Mouse (Mus musculus): ENCODE data around the gene Adcy4. TPM values are rescaled to one million over a fixed set of nuclear protein-coding genes. Genes with fewer than 3 reads are reported as not detected.

Gene Adcy4
- polyA plus RNA-seq, 1 experiment from 2014 or later: 7.9 TPM

DNA sequence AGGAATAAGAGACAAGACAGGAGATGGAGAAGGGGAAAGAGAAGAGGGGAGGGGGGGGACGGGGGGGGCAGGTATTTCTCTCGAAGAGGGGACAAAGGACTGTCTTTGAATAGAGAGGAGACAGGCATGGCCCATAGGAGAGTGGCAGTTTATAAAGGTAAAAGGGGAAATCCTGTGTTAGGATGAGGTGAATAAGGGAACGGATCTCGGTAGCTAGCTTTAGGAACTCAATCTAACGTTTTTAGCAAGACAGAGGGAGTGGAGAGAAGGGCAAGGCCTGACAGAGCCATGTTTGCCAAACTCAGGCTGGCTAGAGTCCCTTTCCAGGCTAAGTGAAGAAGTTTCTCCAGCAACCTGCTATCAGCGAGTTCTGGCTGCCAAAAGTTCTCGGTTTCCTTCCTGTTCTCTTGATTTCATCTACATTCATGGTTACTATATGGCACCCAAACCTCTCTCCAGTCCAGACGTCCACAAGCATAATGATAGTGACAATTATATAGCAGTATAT lies 61.4 kb downstream of the Adcy4 start:
- Histone ChIP-seq H3K27ac (replicated peaks) (peak overlapping the region; percentile 80), H3K9ac (replicated peaks) (peak overlapping the region; percentile 75)
- no peak; the same call in 1 of the 2 replicates for ATAC-seq (ENCODE audit: low FRiP score, low read depth)

DNA sequence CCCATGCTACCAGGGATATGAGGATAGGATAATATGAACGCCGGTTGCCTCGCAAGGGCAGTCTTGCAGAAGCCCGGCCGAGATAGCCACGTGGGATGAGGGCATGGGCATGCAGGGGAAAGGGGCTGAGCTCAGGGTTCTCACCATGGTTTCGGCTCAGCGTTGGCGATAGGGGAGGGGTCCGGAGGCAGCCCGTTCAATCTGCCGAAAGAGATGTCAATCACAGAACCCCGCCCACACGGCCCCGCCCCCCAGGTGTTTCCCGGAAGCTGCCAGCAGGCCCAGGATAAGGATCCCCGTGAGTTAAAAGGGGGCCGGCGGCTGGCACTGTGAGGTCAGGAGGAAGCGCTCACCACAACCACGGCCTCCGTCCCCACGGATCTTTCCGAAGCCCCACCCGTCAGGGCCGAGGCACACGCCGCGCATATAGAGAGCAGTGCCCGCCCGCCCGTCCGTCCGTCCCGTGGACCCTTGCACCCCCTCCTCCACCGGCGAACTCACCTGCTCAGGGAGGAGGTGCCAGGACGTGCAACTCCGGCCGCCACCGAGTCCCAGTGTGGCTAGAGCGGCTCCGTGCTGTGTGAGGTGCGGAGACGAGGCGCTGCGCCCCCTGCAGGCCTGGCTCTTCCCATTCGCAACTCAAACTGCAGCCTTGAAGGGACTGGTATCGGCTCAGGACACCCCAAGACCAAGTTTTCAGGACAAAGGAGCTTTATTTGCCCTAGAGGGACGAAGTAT lies 62.0 kb downstream of the Adcy4 start, which contains the start of gene Rabggta:
TSS of gene Rabggta (minus strand) at position 564 of the 738 bp plus-strand sequence.
- under 1% methylated on average over 50 of the region's 50 CpGs for WGBS
- H3K27me3 ChIP-seq: no peaks in the 10 kb centered on the region
- peak within 1 kb of the TSS; percentile 75 for H3K9ac ChIP-seq (replicated peaks)
- H3K4me3 ChIP-seq: peak within 1 kb of the TSS; percentile 82
- H3K27ac ChIP-seq (replicated peaks): peak within 1 kb of the TSS; percentile 80
- H3K4me1 ChIP-seq: peaks cover 7% of the 10 kb centered on the region; the same call in 1 of the 2 replicates
- H3K9me3 ChIP-seq: no peaks in the 10 kb centered on the region
- peak; percentile 93 for ATAC-seq (ENCODE audit: low FRiP score, low read depth)
- peaks cover 22% of the 10 kb centered on the region for H3K36me3 ChIP-seq
- peak within 1 kb of the TSS; percentile 61 for H3K4me2 ChIP-seq (replicated peaks)

More for the DNA sequence above, 61.4 kb downstream of the Adcy4 start:
- peak overlapping the region; percentile 61 for H3K4me2 ChIP-seq (replicated peaks)
- H3K27me3 ChIP-seq: no peaks in the 10 kb centered on the region
- H3K4me1 ChIP-seq: peaks cover 7% of the 10 kb centered on the region; the same call in 1 of the 2 replicates
- H3K4me3 ChIP-seq: peak overlapping the region; percentile 82
- H3K36me3 ChIP-seq: peaks cover 17% of the 10 kb centered on the region
- WGBS: 52% methylated on average over 8 of the region's 8 CpGs
- no peaks in the 10 kb centered on the region for H3K9me3 ChIP-seq

DNA sequence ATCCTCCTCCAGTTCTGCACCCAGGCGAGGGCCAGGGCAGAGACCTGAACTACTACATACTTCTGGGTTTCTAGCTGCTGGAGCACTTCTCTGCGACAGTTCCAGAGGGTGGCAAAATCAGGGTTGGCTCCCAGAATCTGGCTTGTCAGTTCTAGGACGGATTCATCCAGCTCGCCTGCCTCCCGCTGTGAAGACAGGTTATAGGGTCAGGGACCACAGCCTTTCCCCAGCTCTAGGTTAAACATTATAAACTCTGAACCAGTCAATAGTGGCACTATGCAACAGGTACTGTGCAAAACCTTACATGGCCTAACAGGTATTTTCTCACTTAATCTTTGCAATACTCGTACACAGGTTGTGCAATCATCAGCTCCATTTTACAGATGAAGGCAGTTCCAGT lies 62.8 kb downstream of the Adcy4 start:
- no peak for ATAC-seq (ENCODE audit: low FRiP score, low read depth)
- Histone ChIP-seq H3K4me2 (replicated peaks) (peak overlapping the region; percentile 61), H3K27me3 (no peaks in the 10 kb centered on the region), H3K4me1 (peaks cover 7% of the 10 kb centered on the region; the same call in 1 of the 2 replicates), H3K9ac (replicated peaks) (peak overlapping the region; percentile 75; the same call in 1 of the 2 replicates), H3K9me3 (no peaks in the 10 kb centered on the region), H3K4me3 (peak overlapping the region; percentile 82), H3K27ac (replicated peaks) (no peak overlapping the region), H3K36me3 (peaks cover 28% of the 10 kb centered on the region)
- 76% methylated on average over 6 of the region's 6 CpGs for WGBS

DNA sequence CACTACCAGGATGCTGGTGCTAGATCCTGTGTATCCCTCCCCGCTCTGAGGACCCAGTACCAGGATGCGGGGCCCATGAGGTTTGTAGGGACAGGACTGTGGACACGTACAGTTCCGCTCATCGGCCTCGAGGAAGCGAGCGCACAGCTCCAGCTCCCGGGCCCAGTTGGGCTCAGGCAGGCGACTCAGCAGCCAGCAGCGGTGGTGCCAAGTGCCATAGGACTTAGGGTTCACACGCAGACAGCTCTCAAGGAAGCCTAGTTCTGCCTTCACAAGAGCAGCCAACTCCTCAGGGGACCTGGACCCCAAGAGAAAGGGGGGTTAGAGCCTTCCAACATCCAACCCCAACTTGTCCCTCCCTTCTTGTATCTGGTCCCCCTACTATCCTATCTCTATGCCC lies 63.2 kb downstream of the Adcy4 start:
- ATAC-seq (ENCODE audit: low FRiP score, low read depth): no peak
- Histone ChIP-seq H3K4me3 (no peak overlapping the region), H3K4me1 (peaks cover 7% of the 10 kb centered on the region; the same call in 1 of the 2 replicates), H3K4me2 (replicated peaks) (no peak overlapping the region), H3K36me3 (peaks cover 30% of the 10 kb centered on the region), H3K27ac (replicated peaks) (no peak overlapping the region), H3K27me3 (no peaks in the 10 kb centered on the region), H3K9me3 (no peaks in the 10 kb centered on the region), H3K9ac (replicated peaks) (no peak overlapping the region)
- WGBS: 91% methylated on average over 12 of the region's 12 CpGs

DNA sequence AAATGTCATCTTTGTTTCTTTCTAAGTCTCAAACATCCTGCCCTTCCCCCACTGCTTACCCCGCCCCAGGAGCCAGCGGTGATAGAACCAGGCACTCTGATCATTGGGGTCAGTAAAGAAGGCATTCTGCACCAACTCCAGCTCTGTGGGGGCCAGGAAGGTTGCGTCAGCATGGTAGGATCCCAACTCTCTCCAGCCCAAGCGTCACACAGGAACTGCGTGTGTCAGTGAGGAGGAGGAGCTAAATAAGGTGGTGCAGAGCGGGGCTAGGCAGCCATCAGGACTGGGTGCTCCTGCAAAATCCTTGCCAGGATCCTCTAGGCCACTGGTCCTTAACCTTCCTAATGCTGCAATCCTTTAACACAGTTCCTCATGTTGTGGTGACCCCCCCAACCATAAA lies 64.2 kb downstream of the Adcy4 start:
- whole genome bisulfite sequencing: 84% methylated on average over 6 of the region's 6 CpGs
- no peak overlapping the region for H3K27ac ChIP-seq (replicated peaks)
- H3K9ac ChIP-seq (replicated peaks): no peak overlapping the region
- peaks cover 7% of the 10 kb centered on the region; the same call in 1 of the 2 replicates for H3K4me1 ChIP-seq
- H3K4me2 ChIP-seq (replicated peaks): no peak overlapping the region
- ATAC-seq (ENCODE audit: low FRiP score, low read depth): no peak
- H3K9me3 ChIP-seq: no peaks in the 10 kb centered on the region
- no peak overlapping the region for H3K4me3 ChIP-seq
- peaks cover 30% of the 10 kb centered on the region for H3K36me3 ChIP-seq
- H3K27me3 ChIP-seq: no peaks in the 10 kb centered on the region

Other genes with a start within 250 kb of the Adcy4 start
- 16.8 and 22.0 TPM in 2 replicates for gene Pck2, start 243.8 kb downstream of the Adcy4 start, polyA plus RNA-seq (2016; fragmentation: Nextera tagmentation; extraction: Ambion mirVana)
- gene Dcaf11, start 224.1 kb downstream of the Adcy4 start, polyA plus RNA-seq (2016; fragmentation: Nextera tagmentation; extraction: Ambion mirVana): 113 and 117 TPM in 2 replicates
- not detected in 2 replicates for gene A730061H03Rik, start 223.7 kb downstream of the Adcy4 start, polyA plus RNA-seq (2016; fragmentation: Nextera tagmentation; extraction: Ambion mirVana)
- 0.24 TPM in 1 of 2 replicates, not detected in the other for gene Fitm1, start 208.5 kb downstream of the Adcy4 start, polyA plus RNA-seq (2016; fragmentation: Nextera tagmentation; extraction: Ambion mirVana)
- 122 and 127 TPM in 2 replicates for gene Psme1, start 206.0 kb downstream of the Adcy4 start, polyA plus RNA-seq (2016; fragmentation: Nextera tagmentation; extraction: Ambion mirVana)
- gene Emc9, start 198.8 kb downstream of the Adcy4 start, polyA plus RNA-seq (2016; fragmentation: Nextera tagmentation; extraction: Ambion mirVana): 6.4 and 6.7 TPM in 2 replicates
- gene Psme2, start 193.0 kb downstream of the Adcy4 start, polyA plus RNA-seq (2016; fragmentation: Nextera tagmentation; extraction: Ambion mirVana): 192 and 215 TPM in 2 replicates
- 20.0 and 20.5 TPM in 2 replicates for gene Rnf31, start 192.4 kb downstream of the Adcy4 start, polyA plus RNA-seq (2016; fragmentation: Nextera tagmentation; extraction: Ambion mirVana)
- gene Irf9, start 180.5 kb downstream of the Adcy4 start, polyA plus RNA-seq (2016; fragmentation: Nextera tagmentation; extraction: Ambion mirVana): 9.4 and 11.5 TPM in 2 replicates
- gene Rec8, start 166.1 kb downstream of the Adcy4 start, polyA plus RNA-seq (2016; fragmentation: Nextera tagmentation; extraction: Ambion mirVana): 6.6 and 7.3 TPM in 2 replicates
- 78.5 and 85.4 TPM in 2 replicates for gene Ipo4, start 148.1 kb downstream of the Adcy4 start, polyA plus RNA-seq (2016; fragmentation: Nextera tagmentation; extraction: Ambion mirVana)
- 3.5 and 4.9 TPM in 2 replicates for gene Gm49378, start 146.2 kb downstream of the Adcy4 start, polyA plus RNA-seq (2016; fragmentation: Nextera tagmentation; extraction: Ambion mirVana)
- gene Tm9sf1, start 140.3 kb downstream of the Adcy4 start, polyA plus RNA-seq (2016; fragmentation: Nextera tagmentation; extraction: Ambion mirVana): 64.0 and 66.1 TPM in 2 replicates
- 0.63 and 0.80 TPM in 2 replicates for gene Tssk4, start 133.9 kb downstream of the Adcy4 start, polyA plus RNA-seq (2016; fragmentation: Nextera tagmentation; extraction: Ambion mirVana)
- 63.8 and 67.2 TPM in 2 replicates for gene Mdp1, start 123.6 kb downstream of the Adcy4 start, polyA plus RNA-seq (2016; fragmentation: Nextera tagmentation; extraction: Ambion mirVana)
- 56.4 and 64.8 TPM in 2 replicates for gene Gmpr2, start 112.2 kb downstream of the Adcy4 start, polyA plus RNA-seq (2016; fragmentation: Nextera tagmentation; extraction: Ambion mirVana)
- gene Nedd8, start 112.0 kb downstream of the Adcy4 start, polyA plus RNA-seq (2016; fragmentation: Nextera tagmentation; extraction: Ambion mirVana): 515 and 554 TPM in 2 replicates
- 53.5 and 55.4 TPM in 2 replicates for gene Tinf2, start 102.3 kb downstream of the Adcy4 start, polyA plus RNA-seq (2016; fragmentation: Nextera tagmentation; extraction: Ambion mirVana)
- 0.56 and 0.59 TPM in 2 replicates for gene Tgm1, start 70.2 kb downstream of the Adcy4 start, polyA plus RNA-seq (2016; fragmentation: Nextera tagmentation; extraction: Ambion mirVana)
- 34.7 and 35.3 TPM in 2 replicates for gene Rabggta, start 61.8 kb downstream of the Adcy4 start, polyA plus RNA-seq (2016; fragmentation: Nextera tagmentation; extraction: Ambion mirVana)
- 64.8 and 65.9 TPM in 2 replicates for gene Dhrs1, start 38.4 kb downstream of the Adcy4 start, polyA plus RNA-seq (2016; fragmentation: Nextera tagmentation; extraction: Ambion mirVana)
- 44.1 and 45.9 TPM in 2 replicates for gene Nop9, start 38.4 kb downstream of the Adcy4 start, polyA plus RNA-seq (2016; fragmentation: Nextera tagmentation; extraction: Ambion mirVana)
- not detected in 2 replicates for gene Cideb, start 25.6 kb downstream of the Adcy4 start, polyA plus RNA-seq (2016; fragmentation: Nextera tagmentation; extraction: Ambion mirVana)
- gene Ltb4r2, start 22.7 kb downstream of the Adcy4 start, polyA plus RNA-seq (2016; fragmentation: Nextera tagmentation; extraction: Ambion mirVana): 0.24 and 0.41 TPM in 2 replicates
- gene Ltb4r1, start 18.1 kb downstream of the Adcy4 start, polyA plus RNA-seq (2016; fragmentation: Nextera tagmentation; extraction: Ambion mirVana): 0.13 TPM in 1 of 2 replicates, not detected in the other
- gene Ripk3, start 4.8 kb upstream of the Adcy4 start, polyA plus RNA-seq (2016; fragmentation: Nextera tagmentation; extraction: Ambion mirVana): 5.3 and 8.3 TPM in 2 replicates
- 20.2 and 24.0 TPM in 2 replicates for gene Nfatc4, start 39.0 kb upstream of the Adcy4 start, polyA plus RNA-seq (2016; fragmentation: Nextera tagmentation; extraction: Ambion mirVana)
- 27.6 and 28.0 TPM in 2 replicates for gene Nynrin, start 69.9 kb upstream of the Adcy4 start, polyA plus RNA-seq (2016; fragmentation: Nextera tagmentation; extraction: Ambion mirVana)
- gene Cbln3, start 100.3 kb upstream of the Adcy4 start, polyA plus RNA-seq (2016; fragmentation: Nextera tagmentation; extraction: Ambion mirVana): 0.12 and 0.15 TPM in 2 replicates
- gene Khnyn, start 100.9 kb upstream of the Adcy4 start, polyA plus RNA-seq (2016; fragmentation: Nextera tagmentation; extraction: Ambion mirVana): 21.5 and 22.4 TPM in 2 replicates
- 41.3 and 44.6 TPM in 2 replicates for gene Sdr39u1, start 116.2 kb upstream of the Adcy4 start, polyA plus RNA-seq (2016; fragmentation: Nextera tagmentation; extraction: Ambion mirVana)
- not detected in 2 replicates for gene Cma1, start 160.6 kb upstream of the Adcy4 start, polyA plus RNA-seq (2016; fragmentation: Nextera tagmentation; extraction: Ambion mirVana)
- gene Cma2, start 166.9 kb upstream of the Adcy4 start, polyA plus RNA-seq (2016; fragmentation: Nextera tagmentation; extraction: Ambion mirVana): not detected in 2 replicates
- not detected in 2 replicates for gene Mcpt1, start 233.9 kb upstream of the Adcy4 start, polyA plus RNA-seq (2016; fragmentation: Nextera tagmentation; extraction: Ambion mirVana)
- not detected in 2 replicates for gene Mcpt9, start 246.4 kb upstream of the Adcy4 start, polyA plus RNA-seq (2016; fragmentation: Nextera tagmentation; extraction: Ambion mirVana)